Mouse (Mus musculus) right cerebral cortex, postnatal 36 days (tissue): ENCODE results near the gene Spata3.

ENCODE experiments used
- DNase-seq, 2 experiments: peaks; one replicate each; pipeline ENCODE4 v3.0.0; 2022; ENCODE audit warnings: low spot score in 2 of 2, mixed read lengths in 1 of 2

The Spata3 gene

DNA sequence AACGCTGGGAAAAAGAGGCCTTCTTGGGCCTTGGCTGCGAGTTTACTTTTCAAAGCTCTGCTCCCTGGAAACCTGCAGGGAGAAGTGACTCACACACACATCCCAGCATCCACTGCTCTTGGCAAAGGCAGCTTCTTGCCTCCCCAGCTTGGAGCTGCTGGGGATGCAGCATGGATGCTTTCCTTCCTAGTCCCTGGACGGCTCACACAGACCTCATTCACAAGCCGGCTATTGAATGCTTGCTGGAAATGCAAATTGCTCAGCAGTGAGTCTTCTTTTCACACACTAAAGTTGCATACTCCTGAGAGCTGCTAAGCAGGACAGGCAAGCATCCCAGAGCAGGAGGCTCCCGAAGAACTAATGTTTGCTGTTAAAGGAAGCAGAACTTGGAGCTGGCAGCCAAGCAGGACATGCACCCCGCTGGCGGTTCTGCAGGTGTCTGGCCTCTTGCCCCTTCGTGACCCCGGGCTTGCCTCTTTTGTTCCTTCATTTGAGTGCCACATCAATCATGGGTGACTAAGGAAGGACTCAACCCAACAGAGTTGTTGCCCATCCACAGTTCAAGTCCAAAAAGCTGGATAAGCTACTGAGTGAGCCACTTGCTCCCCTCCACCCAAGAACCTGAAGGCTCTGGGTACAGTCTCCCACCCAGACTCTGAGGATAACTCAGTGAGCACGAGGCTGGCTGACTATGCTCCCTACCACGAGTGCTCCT, 15.8 kb downstream of the Spata3 start:
- DNase-seq, result peak; percentile 59 to 80

DNA sequence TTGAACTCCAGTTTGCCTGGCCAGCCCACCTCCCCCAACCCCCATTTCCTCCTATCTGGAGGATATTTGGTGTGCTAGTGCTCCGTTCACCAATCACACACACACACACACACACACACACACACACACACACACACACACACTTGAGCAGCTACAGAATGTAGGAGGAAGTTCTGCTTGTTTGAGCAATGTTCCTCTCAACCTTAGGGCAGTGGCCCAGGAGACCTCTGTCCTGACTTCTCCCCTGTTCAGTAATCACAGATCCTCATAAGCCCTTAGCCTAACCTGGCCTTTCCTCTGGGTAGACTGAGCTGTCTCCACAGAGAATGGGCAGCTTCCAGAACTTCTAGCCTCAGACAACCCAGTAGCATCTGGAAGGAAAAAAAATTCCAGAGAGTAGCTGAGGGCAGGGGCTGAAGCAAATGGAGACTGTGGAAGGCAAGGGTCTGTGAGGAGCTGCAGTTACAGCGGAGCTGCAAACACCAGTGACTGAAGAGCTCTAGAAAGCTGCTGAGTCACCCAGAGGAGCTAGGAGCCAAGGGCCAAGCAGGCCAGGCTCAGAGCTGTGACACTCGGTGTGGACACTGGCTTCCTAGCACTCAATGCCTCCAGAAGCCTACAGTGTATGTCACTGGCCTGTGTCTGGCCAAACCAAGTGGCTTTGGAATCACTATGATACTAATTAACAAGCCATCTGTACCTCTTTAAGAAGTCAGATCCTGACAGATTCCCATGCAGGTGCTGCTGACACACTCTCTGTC, 21.8 kb downstream of the Spata3 start:
- DNase-seq, result no peak

DNA sequence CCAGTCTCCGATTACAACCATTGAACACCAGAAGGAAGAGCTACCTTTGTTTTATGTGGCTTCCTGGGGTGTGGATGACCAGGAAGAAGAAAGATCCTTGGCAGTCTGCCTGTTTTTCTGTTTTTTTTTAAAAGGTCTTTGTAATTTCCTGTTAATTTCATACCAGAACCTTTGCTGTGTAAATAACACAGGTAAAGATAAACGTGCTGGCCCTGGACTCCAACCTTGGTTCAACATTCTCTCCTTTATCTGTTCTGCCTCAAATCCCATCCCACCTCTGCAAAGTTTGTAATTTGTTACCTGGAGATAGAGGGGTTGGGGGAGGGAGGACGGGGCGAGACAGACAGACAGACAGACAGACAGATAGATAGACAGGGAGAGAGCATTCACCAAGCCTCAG, 23.5 kb downstream of the Spata3 start:
- no peak for DNase-seq

DNA sequence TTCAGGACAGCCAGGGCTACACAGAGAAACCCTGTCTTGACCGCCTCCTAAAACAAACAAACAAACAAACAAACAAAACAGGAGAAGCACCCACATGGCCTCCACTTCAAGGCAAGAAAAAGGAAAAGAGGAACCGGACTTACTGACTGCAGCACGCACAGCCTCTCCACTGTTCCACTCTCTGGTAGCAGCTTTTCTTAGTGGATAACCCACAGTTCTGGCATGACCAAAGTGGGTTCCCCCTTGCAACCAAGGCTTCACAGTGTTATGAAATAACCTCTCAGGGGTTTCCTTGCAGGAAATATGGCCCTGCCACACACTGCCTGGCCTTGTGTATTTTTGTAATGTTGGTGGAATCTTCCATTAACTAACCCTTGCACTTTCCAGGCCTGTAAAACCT, 24.2 kb downstream of the Spata3 start:
- no peak for DNase-seq

DNA sequence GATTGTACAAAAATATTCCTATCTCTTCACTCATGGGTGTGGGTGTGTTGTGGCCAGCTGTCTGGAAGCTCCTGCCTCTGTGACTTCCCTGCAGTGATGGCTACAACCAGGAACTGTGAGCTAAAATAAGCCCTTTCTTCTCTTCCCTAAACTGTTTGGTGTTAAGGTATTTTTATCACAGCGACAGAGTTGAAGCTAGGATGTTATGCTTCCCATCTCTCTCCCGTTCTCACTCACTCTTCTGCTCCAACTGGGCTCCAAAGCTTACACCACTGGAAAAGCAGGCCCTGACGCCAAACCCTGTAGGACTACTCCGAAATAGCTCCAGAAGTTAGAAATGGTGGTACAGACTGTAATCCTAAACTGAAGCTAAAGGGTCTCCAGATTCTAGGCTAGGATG, 28.4 kb downstream of the Spata3 start:
- DNase-seq, result no peak

DNA sequence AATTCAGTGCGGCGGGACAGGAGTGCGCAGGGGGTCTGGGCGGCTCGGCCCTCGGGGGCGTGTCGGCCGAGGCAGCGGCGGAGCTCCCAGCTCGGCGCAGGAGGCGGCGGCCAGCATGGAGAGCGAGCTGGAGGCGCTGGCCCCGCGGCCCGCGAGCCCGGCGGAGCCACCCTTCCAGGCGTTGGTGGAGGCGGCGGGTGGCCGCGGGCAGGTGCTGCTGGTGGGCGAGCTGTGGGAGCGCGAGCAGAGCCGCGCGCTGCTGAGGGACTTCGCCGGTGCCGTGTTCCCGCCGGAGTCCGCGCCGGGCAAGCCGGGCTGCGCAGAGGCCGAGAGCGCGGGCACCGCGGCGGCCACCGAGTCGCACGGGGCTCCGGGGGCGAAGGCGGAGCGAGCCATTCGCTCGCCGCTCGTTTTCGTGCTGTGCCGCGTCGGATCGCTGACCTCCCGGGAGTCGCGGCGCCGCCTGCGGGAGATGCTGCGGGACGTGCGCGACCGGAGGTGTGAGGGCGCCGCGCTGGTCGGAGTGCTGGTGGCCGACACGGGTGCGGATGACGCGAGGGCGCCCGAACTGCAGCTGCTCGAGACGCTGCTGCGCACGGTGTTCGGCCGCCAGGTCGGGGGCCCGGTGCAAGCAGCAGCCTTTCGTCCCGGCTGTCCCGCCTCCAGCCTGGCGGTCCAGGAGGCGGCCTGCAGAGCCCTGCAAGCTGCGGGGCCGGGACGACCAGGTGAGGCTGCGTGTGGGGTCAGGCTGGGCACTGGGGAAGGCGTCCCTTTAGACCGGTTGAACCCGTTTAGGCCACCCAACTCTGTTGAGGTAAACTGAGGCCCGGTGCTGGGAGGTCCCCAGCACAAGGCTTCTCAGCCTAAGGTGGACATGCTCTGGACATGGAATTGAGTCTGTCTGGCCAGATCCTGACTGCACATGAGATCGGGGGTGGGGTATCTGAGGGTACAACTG, 29.5 kb downstream of the Spata3 start, which contains the start of gene 2810459M11Rik:
2810459M11Rik (plus strand) TSS at position 16 of the 958 bp plus-strand sequence.
- peak in 1 of 2 experiments; percentile 20 for DNase-seq

DNA sequence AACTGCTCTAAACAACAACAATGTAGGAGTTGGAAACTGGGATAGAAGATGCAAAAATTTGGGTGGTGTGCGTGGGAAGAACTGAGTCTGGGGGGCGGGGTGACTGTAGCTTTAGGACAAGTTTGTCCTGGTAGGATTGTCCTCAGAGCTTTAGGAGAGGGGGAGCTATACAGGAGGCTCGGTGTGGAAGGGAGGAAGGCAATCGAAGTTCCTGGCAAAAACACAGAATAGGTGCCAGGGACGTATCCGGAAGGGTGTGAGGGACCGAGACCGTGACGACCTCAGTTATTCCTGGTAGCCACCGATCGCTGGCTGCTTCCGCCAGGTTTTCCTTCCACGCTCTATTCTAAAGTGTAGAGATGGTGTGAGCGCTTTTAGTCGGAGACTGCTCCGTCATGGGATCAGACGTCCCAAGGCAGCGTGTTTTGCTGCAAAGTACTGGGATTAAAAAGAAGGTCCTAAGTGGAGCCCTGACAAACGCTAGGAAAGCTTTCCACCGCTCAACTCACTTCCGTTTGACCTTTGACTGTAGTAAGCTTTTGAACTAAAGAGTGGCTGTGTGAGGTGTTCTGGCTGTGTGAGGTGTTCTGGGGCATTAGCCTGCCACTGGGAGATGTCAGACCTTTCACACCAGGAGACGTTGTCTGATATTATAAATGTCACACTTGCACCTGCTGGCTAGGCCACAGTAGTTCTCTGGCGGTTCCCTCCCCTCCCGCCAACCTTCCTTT, 30.4 kb downstream of the Spata3 start:
- no peak for DNase-seq

DNA sequence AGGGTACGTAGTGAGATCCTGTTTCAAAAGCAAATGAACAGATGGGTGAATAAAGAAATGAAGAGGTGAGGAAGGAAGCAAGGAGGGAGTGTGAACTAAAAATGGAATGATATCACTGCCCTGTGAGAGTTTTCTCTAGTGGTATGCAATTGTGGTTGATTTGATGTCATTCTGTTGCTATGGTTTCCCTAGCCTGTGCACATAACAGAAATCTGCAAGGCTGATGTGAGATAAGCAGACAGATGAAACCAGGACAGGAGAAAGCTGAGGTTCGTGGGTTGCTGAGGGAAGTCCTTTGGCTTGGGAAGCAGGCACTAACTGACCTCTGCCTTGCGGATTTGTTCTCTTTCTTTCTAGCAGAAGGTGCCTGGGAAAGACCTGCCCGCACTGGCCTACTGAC, 31.6 kb downstream of the Spata3 start:
- DNase-seq, result no peak

DNA sequence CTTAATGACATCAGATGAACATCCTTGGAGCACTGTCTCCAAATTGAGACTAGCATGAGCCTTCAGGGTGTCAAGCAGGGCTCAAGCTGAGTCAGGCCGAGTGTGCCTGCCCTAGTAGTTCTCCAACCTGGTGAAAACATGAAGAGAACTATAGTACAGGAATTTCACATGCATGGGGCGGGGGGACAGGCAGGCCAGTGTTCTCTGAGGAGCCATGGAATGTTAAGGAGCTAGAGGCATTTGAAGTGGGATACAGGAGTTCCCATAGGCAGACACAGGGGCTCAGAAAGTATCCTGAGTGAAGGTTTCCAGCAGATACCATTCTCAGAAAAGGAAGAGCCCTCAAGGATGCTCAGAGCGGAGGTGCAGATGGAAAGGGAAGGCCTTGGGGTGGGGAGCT, 32.1 kb downstream of the Spata3 start:
- no peak for DNase-seq

DNA sequence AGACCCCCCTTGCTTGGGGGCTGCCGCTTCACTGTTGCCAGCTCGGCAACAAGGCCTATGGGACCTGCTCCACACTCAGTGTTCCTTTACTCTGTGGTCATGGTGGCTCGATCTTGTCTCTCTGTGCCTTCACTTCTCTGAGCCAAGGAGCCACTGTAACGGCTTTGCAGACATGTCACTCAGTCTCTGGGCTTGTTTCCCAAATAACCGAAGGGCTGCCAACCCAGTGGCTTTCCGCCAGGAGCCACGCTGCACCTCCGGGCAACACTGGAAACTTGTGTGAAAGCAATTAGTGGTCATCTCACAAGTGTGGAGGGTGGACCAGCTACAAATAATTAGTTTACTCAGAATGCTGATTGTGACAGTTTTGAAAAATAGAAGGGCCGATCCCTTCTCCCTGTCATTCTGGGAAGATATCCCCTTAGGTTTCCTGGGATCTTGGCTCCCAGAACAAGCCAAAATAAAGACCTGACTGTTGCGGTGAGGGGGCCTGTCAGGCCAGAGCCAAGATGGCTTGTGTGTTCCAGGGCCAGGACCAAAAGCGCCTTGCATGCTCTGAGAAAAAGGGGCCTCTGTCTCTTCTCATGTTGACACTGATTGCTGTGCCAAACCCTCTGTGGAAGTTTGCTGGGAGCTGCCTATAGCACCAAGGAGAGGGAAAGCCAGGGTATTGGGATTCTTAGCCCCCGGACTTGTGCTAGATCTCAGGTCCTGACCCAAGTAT, 36.7 kb downstream of the Spata3 start:
- DNase-seq, result peak in 1 of 2 experiments; percentile 65

DNA sequence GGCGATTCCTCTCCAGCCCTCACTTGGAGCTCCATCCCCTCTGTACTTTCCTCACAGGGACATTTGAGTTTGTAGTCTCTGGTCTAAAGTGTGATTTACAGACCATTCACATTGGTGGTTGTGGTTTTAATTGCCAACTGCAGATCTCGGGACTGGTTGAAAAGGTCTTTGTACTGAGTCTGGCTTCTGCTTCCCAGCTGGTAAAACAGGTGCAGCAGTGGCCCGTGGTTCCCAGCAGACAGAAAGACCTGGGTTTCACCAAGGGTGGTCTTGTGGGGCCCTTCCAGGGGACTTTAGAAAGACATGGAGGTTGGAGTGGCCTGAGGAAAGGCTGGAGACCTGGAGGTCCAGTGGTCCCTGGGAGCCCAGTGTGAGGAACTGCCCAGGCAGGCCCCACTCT, 38.3 kb downstream of the Spata3 start:
- DNase-seq, result no peak

DNA sequence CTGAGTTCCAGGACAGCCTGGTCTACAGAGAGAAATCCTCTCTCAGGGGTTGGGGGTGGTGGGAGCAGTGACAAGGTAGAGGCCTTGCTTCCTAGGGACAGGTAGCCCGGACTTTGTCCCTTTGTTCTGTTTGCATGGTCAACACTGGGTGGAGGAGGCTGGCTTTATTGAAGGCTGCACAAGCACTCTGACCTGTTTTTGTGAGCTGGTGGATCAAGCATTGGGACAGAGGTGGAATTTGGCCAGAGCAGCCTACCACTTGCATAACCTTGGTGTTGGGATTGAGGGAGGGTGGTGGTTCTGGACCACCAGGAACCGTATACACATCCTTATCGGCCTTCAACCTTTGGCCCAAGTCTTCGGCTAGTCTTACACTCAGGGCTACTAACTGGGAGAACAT, 39.7 kb downstream of the Spata3 start:
- DNase-seq, result no peak

DNA sequence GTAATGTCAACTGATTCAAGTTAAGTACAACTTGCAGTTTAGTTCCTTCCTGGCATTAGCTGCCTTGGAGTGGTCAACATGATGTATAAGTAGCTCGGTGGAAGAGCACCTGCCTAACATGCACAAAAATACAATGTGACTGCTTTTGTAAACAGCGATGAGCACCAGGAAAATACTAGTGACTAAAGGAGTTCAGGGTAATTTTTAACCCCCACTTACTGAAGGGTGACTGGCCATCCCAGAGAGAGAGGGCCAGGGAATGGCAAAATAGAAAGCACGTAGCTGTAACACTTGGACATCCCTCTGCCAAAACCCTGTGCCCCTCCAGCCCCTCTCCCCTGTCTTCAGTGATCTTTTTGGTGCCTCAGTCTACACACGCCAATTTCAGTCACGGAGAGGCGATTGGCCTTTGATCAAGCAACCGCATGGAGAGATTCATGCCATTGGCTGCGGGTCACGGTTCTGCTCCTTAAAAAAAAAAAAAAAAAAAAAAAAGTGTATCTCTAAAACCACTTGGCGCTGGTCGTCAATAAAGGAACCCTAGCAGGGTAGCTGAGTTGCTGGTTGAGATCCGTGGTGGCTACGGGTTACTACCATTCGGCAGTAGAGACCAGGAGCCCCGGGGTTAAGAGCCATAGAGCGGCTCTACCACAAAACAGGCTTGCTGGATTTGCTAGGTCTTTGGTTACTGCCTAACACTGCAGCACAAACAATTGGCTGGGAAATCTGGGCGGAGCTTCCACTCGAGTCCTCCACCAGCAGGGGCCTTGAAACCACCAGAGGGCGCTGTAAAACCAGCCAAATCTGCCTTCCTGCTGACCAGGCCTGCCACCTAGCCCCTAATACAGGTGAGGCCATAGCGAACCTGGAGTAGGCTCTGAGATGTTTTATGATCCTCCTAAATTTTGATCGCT, 42.5 kb downstream of the Spata3 start:
- peak; percentile 86 to 90 for DNase-seq

DNA sequence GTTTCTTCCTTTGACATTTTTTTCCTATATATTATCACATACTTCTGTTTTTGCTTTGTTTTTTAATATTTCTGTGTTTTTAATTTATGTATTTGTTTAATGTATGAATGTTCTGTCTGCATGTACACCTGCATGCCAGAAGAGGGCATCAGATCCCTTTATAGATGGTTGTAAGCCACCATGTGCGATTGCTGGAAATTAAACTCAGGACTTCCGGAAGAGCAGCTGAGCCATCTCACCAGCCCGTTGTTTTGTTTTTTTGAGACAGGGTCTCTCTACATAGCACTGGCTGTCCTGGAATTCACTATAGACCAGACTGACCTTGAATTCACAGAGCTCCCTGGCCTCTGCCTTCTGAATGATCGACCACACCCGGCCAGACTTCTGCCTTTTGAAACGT, 45.9 kb downstream of the Spata3 start:
- no peak for DNase-seq

DNA sequence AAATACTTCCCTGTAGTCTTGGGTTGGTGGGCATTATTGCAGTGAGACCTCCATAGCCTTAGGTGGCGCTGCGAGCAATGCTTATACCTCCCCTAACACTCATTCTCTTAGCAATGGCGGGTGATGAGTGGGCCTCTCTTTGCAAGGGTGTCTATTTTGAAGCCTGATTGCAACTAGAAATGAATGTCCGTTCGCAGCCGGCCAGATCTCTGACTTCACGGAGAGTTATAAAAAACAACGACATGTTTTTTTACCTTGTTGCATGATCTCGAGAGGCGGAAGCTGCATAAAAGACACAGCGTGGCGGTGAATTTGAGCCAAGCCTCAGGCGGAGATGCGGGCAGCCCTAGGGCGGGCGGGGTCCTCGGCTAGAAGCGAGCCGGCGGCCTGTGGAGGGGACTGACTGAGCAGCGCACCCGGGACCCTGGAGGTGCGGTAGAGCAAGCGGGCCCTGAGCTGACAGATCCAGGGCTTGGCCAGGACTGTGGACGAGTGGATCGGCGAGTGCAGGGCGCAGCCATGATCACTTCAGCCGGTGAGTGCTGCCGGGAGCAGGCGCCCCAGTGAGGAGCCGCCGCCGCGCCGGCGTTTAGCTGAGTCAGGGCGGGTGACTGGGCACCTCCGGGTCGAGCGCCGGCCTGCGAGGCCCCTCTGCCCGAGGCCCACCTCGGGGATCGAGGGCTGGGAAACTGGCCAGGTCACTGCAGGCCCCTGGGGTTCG, 47.8 kb downstream of the Spata3 start, which contains the start of gene Psmd1:
Psmd1 (plus strand) TSS at position 117 of the 721 bp plus-strand sequence.
- peak; percentile 77 to 80 for DNase-seq

DNA sequence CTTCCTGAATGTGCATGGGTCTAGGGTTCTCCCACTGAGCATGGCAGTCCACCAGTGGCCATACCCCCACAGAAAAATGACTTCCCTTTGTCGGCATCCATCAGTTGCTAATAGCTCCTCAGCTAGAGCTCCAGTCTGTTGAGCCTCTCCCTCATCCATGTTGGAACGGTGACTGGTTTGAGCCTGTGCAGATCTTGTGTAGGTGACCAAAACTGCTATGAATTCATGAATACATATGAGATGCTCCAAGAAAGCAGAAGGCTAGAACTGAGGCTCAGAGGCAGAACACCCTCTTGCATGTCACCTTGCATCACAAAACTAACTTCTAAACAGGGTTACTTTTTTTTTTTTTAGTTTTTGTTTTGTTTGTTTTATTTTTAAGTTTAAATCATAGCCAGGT, 59.9 kb downstream of the Spata3 start:
- DNase-seq, result no peak
